ENCODE assay signal across 9 mouse cellular contexts in the genomic region with DNA sequence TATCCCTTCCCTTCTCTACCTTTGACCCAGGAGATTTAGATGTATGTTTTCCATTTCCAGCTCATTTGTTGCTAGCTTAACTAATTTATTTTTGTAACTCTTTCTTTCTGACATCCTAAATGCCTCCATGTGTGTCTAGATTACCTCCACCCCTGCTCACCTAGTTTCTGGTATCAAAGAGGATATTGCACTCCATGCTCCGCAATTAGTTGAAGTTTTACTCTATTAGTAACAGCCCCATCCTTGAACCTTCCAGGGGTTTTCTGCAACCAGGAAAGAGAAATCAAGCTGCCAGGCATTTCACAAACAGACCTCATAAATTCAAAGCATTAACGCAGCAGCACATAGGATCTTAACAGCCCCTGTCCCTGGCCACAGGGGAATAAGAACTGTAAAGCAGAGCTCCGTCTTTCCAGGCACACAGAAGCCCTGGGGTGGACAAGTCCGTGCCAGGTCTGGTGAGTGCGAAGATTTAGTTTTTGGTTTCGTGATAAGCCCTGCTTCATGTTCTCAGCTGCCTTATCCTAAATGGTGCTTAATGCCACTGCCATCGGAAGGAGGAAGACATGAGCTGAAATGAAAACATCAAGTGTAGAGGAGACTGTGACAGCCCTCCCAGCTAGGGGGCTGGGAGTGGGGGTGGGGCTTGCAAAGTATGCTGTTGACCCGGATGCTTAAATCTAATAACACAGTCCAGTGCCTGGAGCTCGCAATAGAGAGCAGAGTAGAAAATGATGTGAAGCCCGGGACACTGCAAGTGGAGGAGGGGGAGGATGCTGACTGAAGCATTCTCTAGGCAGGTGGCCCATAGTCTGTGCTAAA.
DNase-seq lines count a peak whose midpoint lies in the region; ATAC-seq lines count a peak whose summit lies in the region.
"Had no signal": no experiment of that assay in that cellular context is flagged by ENCODE, and none has a peak within 500 bp of the region (broad histone marks: within the 10 kb centered on the region; RNA-seq: fewer than 3 reads in every experiment).

No protein-coding gene starts in this region.

- peak; percentile 79 for ATAC-seq in embryonic facial prominence, embryonic 11.5 days (replicated peaks; ENCODE audit: insufficient number of reproducible peaks, low FRiP score, low TSS enrichment, low read depth)
- ATAC-seq in midbrain, embryonic 13.5 days, result peak; percentile 91

- no peak for DNase-seq in heart, embryonic 10.5 days (ENCODE audit: low spot score)
- no peak for DNase-seq in heart, adult 9 months (ENCODE audit: low spot score in 2 of 2)
- peak; percentile 69 for DNase-seq in embryonic facial prominence, embryonic 11.5 days (ENCODE audit: low spot score)
- peak; percentile 62 for DNase-seq in hindlimb bud, embryonic 11.5 days (ENCODE audit: extremely low spot score, low read depth, low spot score)
- no peak for DNase-seq in frontal cortex, postnatal 36 days (ENCODE audit: low spot score in 2 of 2)
- no peak for DNase-seq in layer of hippocampus, adult 18-20 months (ENCODE audit: low spot score in 2 of 2)
- DNase-seq in gastrocnemius, postnatal 10 days, result no peak

- no peaks in the 10 kb centered on the region for H3K27me3 ChIP-seq in heart, embryonic 10.5 days (ENCODE audit: insufficient read depth, poor library complexity, severe bottlenecking)
- H3K27me3 ChIP-seq in embryonic facial prominence, embryonic 11.5 days (ENCODE audit: control insufficient read depth, insufficient read depth, low read length), result no peaks in the 10 kb centered on the region
- H3K27me3 ChIP-seq in midbrain, embryonic 13.5 days, result no peaks in the 10 kb centered on the region

- peak overlapping the region; percentile 37 for H3K4me3 ChIP-seq in heart, embryonic 10.5 days
- H3K4me3 ChIP-seq in embryonic facial prominence, embryonic 11.5 days (ENCODE audit: low read depth, low read length), result no peak overlapping the region
- no peak overlapping the region for H3K4me3 ChIP-seq in midbrain, embryonic 13.5 days (replicated peaks)

- peak overlapping the region; percentile 36 for H3K4me2 ChIP-seq in embryonic facial prominence, embryonic 11.5 days (ENCODE audit: low read depth, low read length)
- peak overlapping the region; percentile 35 for H3K4me2 ChIP-seq in midbrain, embryonic 13.5 days (replicated peaks)

- H3K36me3 ChIP-seq in heart, embryonic 10.5 days, result no peaks in the 10 kb centered on the region
- no peaks in the 10 kb centered on the region for H3K36me3 ChIP-seq in embryonic facial prominence, embryonic 11.5 days (replicated peaks; ENCODE audit: control insufficient read depth, insufficient read depth, low read depth, low read length)
- no peaks in the 10 kb centered on the region for H3K36me3 ChIP-seq in midbrain, embryonic 13.5 days

- 15% methylated on average over 10 of the region's 10 CpGs for WGBS in heart, embryonic 10.5 days
- 13% methylated on average over 10 of the region's 10 CpGs for WGBS in embryonic facial prominence, embryonic 11.5 days
- WGBS in midbrain, embryonic 13.5 days, result 23% methylated on average over 10 of the region's 10 CpGs

- H3K9me3 ChIP-seq in heart, embryonic 10.5 days, result no peaks in the 10 kb centered on the region
- no peaks in the 10 kb centered on the region for H3K9me3 ChIP-seq in embryonic facial prominence, embryonic 11.5 days (replicated peaks; ENCODE audit: control insufficient read depth, low read length)
- no peaks in the 10 kb centered on the region for H3K9me3 ChIP-seq in midbrain, embryonic 13.5 days

- H3K27ac ChIP-seq in heart, embryonic 10.5 days, result no peak overlapping the region
- 0 out of 2 replicates have a peak overlapping the region, but pooled peaks have one; percentile 1 for H3K27ac ChIP-seq in embryonic facial prominence, embryonic 11.5 days (replicated peaks; ENCODE audit: low read depth, low read length)
- H3K27ac ChIP-seq in midbrain, embryonic 13.5 days, result 0 out of 2 replicates have a peak overlapping the region, but pooled peaks have one; percentile 28
- H3K27ac ChIP-seq: macrophage had no signal

- peaks cover 23% of the 10 kb centered on the region for H3K4me1 ChIP-seq in heart, embryonic 10.5 days
- H3K4me1 ChIP-seq in embryonic facial prominence, embryonic 11.5 days (ENCODE audit: control insufficient read depth, insufficient read depth, low read length), result peaks cover 8% of the 10 kb centered on the region
- peaks cover 14% of the 10 kb centered on the region for H3K4me1 ChIP-seq in midbrain, embryonic 13.5 days (replicated peaks)

- no peak overlapping the region; the same call in 1 of the 2 replicates for H3K9ac ChIP-seq in embryonic facial prominence, embryonic 11.5 days (replicated peaks; ENCODE audit: low read length)
- H3K9ac ChIP-seq in midbrain, embryonic 13.5 days (replicated peaks), result peak overlapping the region; percentile 26; the same call in 1 of the 2 replicates

Comparison
In these comparisons a context has a peak if more than half of its experiments do, and no peak if none do; other contexts are left out.
1. DNase-seq: peak in embryonic facial prominence, embryonic 11.5 days (single experiment) and hindlimb bud, embryonic 11.5 days (single experiment); none in heart, embryonic 10.5 days (single experiment), heart, adult 9 months (0 of 2), frontal cortex, postnatal 36 days (0 of 2), layer of hippocampus, adult 18-20 months (0 of 2) and gastrocnemius, postnatal 10 days (single experiment).